Mouse (Mus musculus) heart, adult 2 months (tissue): ENCODE results near the gene Foxn3. TPM values are rescaled to one million over a fixed set of nuclear protein-coding genes. Genes with fewer than 3 reads are reported as not detected.
A peak's percentile ranks its signal among the peaks of the same experiment; 100 is the strongest.

Experiments
- DNase-seq, 2 experiments: peaks; one replicate each; pipeline ENCODE4 v3.0.0; 2021
- H3K27ac ChIP-seq: fragments of 200-600 bp; 2 replicates; pipeline ENCODE4 v1.8.1; 2022
- H3K27me3 ChIP-seq: fragments of 200-500 bp; 2 replicates; pipeline ENCODE4 v1.6.1; 2012; ENCODE audit warnings: mild to moderate bottlenecking, low read length, inconsistent platforms, mixed read lengths; ENCODE audit not compliant: control insufficient read depth, insufficient read depth
- H3K36me3 ChIP-seq: fragments of 200-500 bp; 2 replicates; pipeline ENCODE4 v1.6.1; 2012; ENCODE audit warnings: low read length, inconsistent platforms; ENCODE audit not compliant: control insufficient read depth, insufficient read depth
- H3K4me1 ChIP-seq: fragments of 200-500 bp; 2 replicates; pipeline ENCODE4 v1.6.1; 2011; ENCODE audit warnings: low read length; ENCODE audit not compliant: control insufficient read depth, insufficient read depth
- H3K4me3 ChIP-seq: fragments of 200-600 bp; 2 replicates; pipeline ENCODE4 v1.8.1; 2022
- H3K79me2 ChIP-seq: fragments of 200-500 bp; replicated peaks from 2 replicates; pipeline ENCODE4 v1.6.1; 2012; ENCODE audit warnings: mild to moderate bottlenecking, inconsistent platforms, low read length, moderate library complexity, mixed read lengths; ENCODE audit not compliant: control insufficient read depth, insufficient read depth
- H3K9ac ChIP-seq: fragments of 200-500 bp; 2 replicates; pipeline ENCODE4 v1.6.1; 2012; ENCODE audit warnings: low read depth, mild to moderate bottlenecking, control low read depth, inconsistent platforms, low read length, mixed read lengths
- CTCF ChIP-seq: fragments of 200-600 bp; IDR thresholded peaks from 2 replicates; pipeline ENCODE4 v1.8.1; 2022; ENCODE audit warnings: antibody characterized with exemption, mild to moderate bottlenecking, moderate library complexity
- EP300 ChIP-seq: fragments of 200-500 bp; IDR thresholded peaks from 2 replicates; pipeline ENCODE4 v1.6.1; 2011; ENCODE audit warnings: low read depth, low read length, control low read depth; ENCODE audit not compliant: insufficient read depth
- POLR2A ChIP-seq: fragments of 200-500 bp; IDR thresholded peaks from 2 replicates; pipeline ENCODE4 v1.6.1; 2011; ENCODE audit warnings: mild to moderate bottlenecking, low read depth, low read length, control low read depth; ENCODE audit not compliant: insufficient read depth
- WGBS: fragments of 180-500 bp; shearing (Covaris S2); methylation state at CpG from one replicate; pipeline ENCODE4 v1.1.7; 2018; 5-methylcytosine and 5-hydroxymethylcytosine counted together
- intact Hi-C: fragments of 180-260 bp; cut with DNase I; formaldehyde crosslinking; loops from one replicate; pipeline ENCODE4 v1.15.1; 2025
- long read RNA-seq: library from polyadenylated mRNA; stranded (forward); transcript quantifications from one replicate; pipeline ENCODE4 v2.0.0, GENCODE M21; 2021
- polyA plus RNA-seq: library from polyadenylated mRNA; depleted of rRNA; stranded (reverse); fragments of >200 nt; gene quantifications from 2 replicates; pipeline ENCODE4 v1.2.3, GENCODE M21; 2012; rRNA removed
- total RNA-seq, 2 experiments: library from RNA; stranded (reverse); gene quantifications; 2 replicates each; pipeline ENCODE4 v1.2.3; 2021

Gene Foxn3
- total RNA-seq: 100 to 1,000 TPM; 106 to 117 TPM
- 28.1 and 40.4 TPM in 2 replicates for polyA plus RNA-seq
- long read RNA-seq, transcript Foxn3-209 (6 exons, 2,882 nt): major isoform, 8 of 55 reads
- long read RNA-seq, partial matches to known transcripts: 1 of 55 reads
- long read RNA-seq, other reads (novel, unspliced or antisense): 45 of 55 reads

- H3K79me2 ChIP-seq: no peaks in the 10 kb centered on the region
- peaks cover 7% of the 10 kb centered on the region for H3K4me1 ChIP-seq
- WGBS: 2% methylated on average over 66 of the region's 66 CpGs
- H3K27me3 ChIP-seq: no peaks in the 10 kb centered on the region
- peak within 1 kb of the TSS; percentile 96 for H3K4me3 ChIP-seq
- DNase-seq: peak; percentile 90 to 91
- peak within 1 kb of the TSS; percentile 96 for H3K27ac ChIP-seq
- H3K36me3 ChIP-seq: peaks cover 13% of the 10 kb centered on the region
- H3K9ac ChIP-seq: peak within 1 kb of the TSS; percentile 100
- intact Hi-C loops: loop anchor here (1.0 to 5.0 kb wide), 6 partner anchors 15 to 466 kb away; no protein-coding TSS in a partner anchor
- TF ChIP-seq CTCF (no peak), POLR2A (no peak), EP300 (no peak)
Observed at GRCm38 (mm10) chr12:99563219-99564059, at the start of gene Foxn3. Foxn3 (minus strand) TSS chr12:99563582.

- 69% methylated on average over 9 of the region's 9 CpGs for WGBS
- no peak for TF ChIP-seq POLR2A
- TF ChIP-seq CTCF: no peak
- TF ChIP-seq EP300: no peak
- H3K9ac ChIP-seq: no peak overlapping the region
- intact Hi-C loops: no loop called here
- no peaks in the 10 kb centered on the region for H3K79me2 ChIP-seq
- H3K4me1 ChIP-seq: peaks cover 3% of the 10 kb centered on the region
- H3K4me3 ChIP-seq: no peak overlapping the region
- no peak for DNase-seq
- no peak overlapping the region for H3K27ac ChIP-seq
- H3K36me3 ChIP-seq: no peaks in the 10 kb centered on the region
- no peaks in the 10 kb centered on the region for H3K27me3 ChIP-seq
Observed at GRCm38 (mm10) chr12:99612181-99612871, 48.9 kb upstream of the Foxn3 start.

GRCm38 (mm10) chr12:99610868-99611267 lies 47.5 kb upstream of the Foxn3 start:
- no peak overlapping the region for H3K27ac ChIP-seq
- H3K4me1 ChIP-seq: peaks cover 3% of the 10 kb centered on the region
- H3K79me2 ChIP-seq: no peaks in the 10 kb centered on the region
- 90% methylated on average over 7 of the region's 7 CpGs for WGBS
- no peak overlapping the region for H3K9ac ChIP-seq
- no peak for TF ChIP-seq CTCF
- no peak for TF ChIP-seq POLR2A
- TF ChIP-seq EP300: no peak
- no peaks in the 10 kb centered on the region for H3K27me3 ChIP-seq
- no peak overlapping the region for H3K4me3 ChIP-seq
- no peaks in the 10 kb centered on the region for H3K36me3 ChIP-seq
- DNase-seq: no peak
- intact Hi-C loops: no loop called here

GRCm38 (mm10) chr12:99610069-99610815 lies 46.9 kb upstream of the Foxn3 start:
- H3K27ac ChIP-seq: peak overlapping the region; percentile 79
- H3K36me3 ChIP-seq: no peaks in the 10 kb centered on the region
- H3K9ac ChIP-seq: no peak overlapping the region
- WGBS: 81% methylated on average over 16 of the region's 16 CpGs
- DNase-seq: peak in 1 of 2 experiments; percentile 30
- H3K4me1 ChIP-seq: peaks cover 3% of the 10 kb centered on the region
- H3K27me3 ChIP-seq: no peaks in the 10 kb centered on the region
- H3K79me2 ChIP-seq: no peaks in the 10 kb centered on the region
- intact Hi-C loops: no loop called here
- TF ChIP-seq CTCF (no peak), POLR2A (no peak), EP300 (no peak)
- H3K4me3 ChIP-seq: no peak overlapping the region

GRCm38 (mm10) chr12:99609643-99610042 lies 46.3 kb upstream of the Foxn3 start:
- Histone ChIP-seq H3K27ac (peak overlapping the region; percentile 79), H3K4me1 (peaks cover 3% of the 10 kb centered on the region), H3K4me3 (no peak overlapping the region), H3K36me3 (no peaks in the 10 kb centered on the region), H3K27me3 (no peaks in the 10 kb centered on the region), H3K79me2 (no peaks in the 10 kb centered on the region), H3K9ac (no peak overlapping the region)
- 48% methylated on average over 5 of the region's 5 CpGs for WGBS
- intact Hi-C loops: no loop called here
- peak; percentile 43 to 76 for DNase-seq
- peak; percentile 34; the same call in 1 of the 2 replicates for TF ChIP-seq POLR2A
- peak; percentile 90 for TF ChIP-seq EP300
- no peak for TF ChIP-seq CTCF
